Mouse (Mus musculus): ENCODE measurements around the gene Trnau1ap. TPM values are rescaled to one million over a fixed set of nuclear protein-coding genes. Genes with fewer than 3 reads are reported as not detected.

Gene Trnau1ap
- polyA plus RNA-seq, 1 experiment from 2014 or later: 80.5 TPM

GRCm38 (mm10) chr4:132352739-132353138, 23.4 kb upstream of the Trnau1ap start:
- Histone ChIP-seq H3K36me3 (peaks cover 41% of the 10 kb centered on the region), H3K4me2 (peak overlapping the region; percentile 77), H3K27me3 (no peaks in the 10 kb centered on the region), H3K27ac (peak overlapping the region; percentile 98), H3K4me3 (replicated peaks) (peak overlapping the region; percentile 83), H3K9me3 (replicated peaks) (no peaks in the 10 kb centered on the region), H3K4me1 (peaks cover 18% of the 10 kb centered on the region), H3K9ac (peak overlapping the region; percentile 89)
- WGBS: under 1% methylated on average over 14 of the region's 14 CpGs
- ATAC-seq (replicated peaks; ENCODE audit: low FRiP score): no peak

DNA sequence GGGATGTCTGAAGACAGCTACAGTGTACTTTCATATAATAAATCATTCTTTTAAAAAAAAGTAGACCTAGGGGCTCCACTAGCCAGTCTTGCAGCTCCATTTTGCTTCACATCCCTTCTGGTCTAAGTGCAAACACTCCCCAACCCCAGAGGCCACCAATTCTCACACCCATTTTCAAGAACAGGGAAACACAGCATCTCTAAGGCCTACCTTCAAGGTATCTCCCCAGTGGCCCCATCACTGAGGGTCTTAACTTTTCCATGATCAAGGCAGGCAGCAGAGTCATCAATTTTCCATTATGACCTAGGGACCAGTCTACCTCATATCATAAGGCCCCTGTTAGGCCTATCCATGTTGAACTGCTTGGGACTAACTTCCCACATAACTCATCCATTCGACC, 22.1 kb upstream of the Trnau1ap start:
- H3K4me1 ChIP-seq: peaks cover 21% of the 10 kb centered on the region
- no peak for ATAC-seq (replicated peaks; ENCODE audit: low FRiP score)
- WGBS: 31% methylated on average over 1 of the region's 1 CpGs
- peak overlapping the region; percentile 98; the same call in 1 of the 2 replicates for H3K27ac ChIP-seq
- no peaks in the 10 kb centered on the region for H3K9me3 ChIP-seq (replicated peaks)
- peak overlapping the region; percentile 77 for H3K4me2 ChIP-seq
- no peaks in the 10 kb centered on the region for H3K27me3 ChIP-seq
- peaks cover 28% of the 10 kb centered on the region for H3K36me3 ChIP-seq
- H3K9ac ChIP-seq: no peak overlapping the region; the same call in 1 of the 2 replicates
- peak overlapping the region; percentile 83 for H3K4me3 ChIP-seq (replicated peaks)

GRCm38 (mm10) chr4:132350854-132351253, 21.5 kb upstream of the Trnau1ap start:
- WGBS: 77% methylated on average over 3 of the region's 3 CpGs
- ATAC-seq (replicated peaks; ENCODE audit: low FRiP score): no peak
- Histone ChIP-seq H3K9ac (no peak overlapping the region), H3K4me2 (peak overlapping the region; percentile 77; the same call in 1 of the 2 replicates), H3K9me3 (replicated peaks) (no peaks in the 10 kb centered on the region), H3K36me3 (peaks cover 24% of the 10 kb centered on the region), H3K27ac (0 out of 2 replicates have a peak overlapping the region, but pooled peaks have one; percentile 7), H3K4me3 (replicated peaks) (0 out of 2 replicates have a peak overlapping the region, but pooled peaks have one; percentile 83), H3K27me3 (no peaks in the 10 kb centered on the region), H3K4me1 (peaks cover 23% of the 10 kb centered on the region)

- no peaks in the 10 kb centered on the region for H3K27me3 ChIP-seq
- no peak overlapping the region for H3K9ac ChIP-seq
- no peak for ATAC-seq (replicated peaks; ENCODE audit: low FRiP score)
- peaks cover 24% of the 10 kb centered on the region for H3K36me3 ChIP-seq
- H3K4me3 ChIP-seq (replicated peaks): no peak overlapping the region
- WGBS: 57% methylated on average over 2 of the region's 2 CpGs
- H3K9me3 ChIP-seq (replicated peaks): no peaks in the 10 kb centered on the region
- no peak overlapping the region for H3K4me2 ChIP-seq
- H3K4me1 ChIP-seq: peaks cover 23% of the 10 kb centered on the region
- H3K27ac ChIP-seq: peak overlapping the region; percentile 7; the same call in 1 of the 2 replicates
Observed at GRCm38 (mm10) chr4:132350123-132350740, 20.9 kb upstream of the Trnau1ap start.

GRCm38 (mm10) chr4:132349495-132350122, 20.3 kb upstream of the Trnau1ap start:
- peaks cover 26% of the 10 kb centered on the region for H3K4me1 ChIP-seq
- H3K27ac ChIP-seq: peak overlapping the region; percentile 7; the same call in 1 of the 2 replicates

DNA sequence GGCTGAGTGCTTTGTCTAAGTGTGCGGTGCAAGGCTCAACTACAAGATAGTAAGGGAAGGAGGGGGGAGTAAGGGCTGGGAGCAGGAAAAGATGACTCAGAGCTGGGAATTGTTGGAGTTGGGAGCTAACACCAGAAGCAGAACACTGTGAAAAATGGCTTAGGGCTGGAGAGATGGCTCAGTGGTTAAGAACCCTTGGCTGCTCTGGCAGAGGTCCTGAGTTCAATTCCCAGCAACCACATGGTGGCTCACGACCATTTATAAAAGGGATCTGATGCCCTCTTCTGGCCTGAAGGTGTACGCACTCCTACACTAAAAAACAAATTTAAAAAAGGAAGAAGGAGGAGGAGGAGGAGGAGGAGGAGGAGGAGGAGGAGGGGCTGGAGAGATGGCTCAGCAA, 17.3 kb upstream of the Trnau1ap start:
- peak overlapping the region; percentile 73 for H3K27ac ChIP-seq
- no peak overlapping the region for H3K4me3 ChIP-seq (replicated peaks)
- peaks cover 20% of the 10 kb centered on the region for H3K36me3 ChIP-seq
- no peak for ATAC-seq (replicated peaks; ENCODE audit: low FRiP score)
- H3K4me1 ChIP-seq: peaks cover 36% of the 10 kb centered on the region
- H3K9me3 ChIP-seq (replicated peaks): no peaks in the 10 kb centered on the region
- H3K9ac ChIP-seq: no peak overlapping the region
- no peaks in the 10 kb centered on the region for H3K27me3 ChIP-seq
- 77% methylated on average over 3 of the region's 3 CpGs for WGBS
- no peak overlapping the region for H3K4me2 ChIP-seq

More at GRCm38 (mm10) chr4:132349495-132350122, 20.3 kb upstream of the Trnau1ap start:
- H3K36me3 ChIP-seq: peaks cover 24% of the 10 kb centered on the region
- no peak overlapping the region for H3K4me2 ChIP-seq
- no peaks in the 10 kb centered on the region for H3K9me3 ChIP-seq (replicated peaks)
- WGBS: 58% methylated on average over 3 of the region's 3 CpGs
- no peaks in the 10 kb centered on the region for H3K27me3 ChIP-seq
- H3K9ac ChIP-seq: no peak overlapping the region
- ATAC-seq (replicated peaks; ENCODE audit: low FRiP score): no peak
- no peak overlapping the region for H3K4me3 ChIP-seq (replicated peaks)

DNA sequence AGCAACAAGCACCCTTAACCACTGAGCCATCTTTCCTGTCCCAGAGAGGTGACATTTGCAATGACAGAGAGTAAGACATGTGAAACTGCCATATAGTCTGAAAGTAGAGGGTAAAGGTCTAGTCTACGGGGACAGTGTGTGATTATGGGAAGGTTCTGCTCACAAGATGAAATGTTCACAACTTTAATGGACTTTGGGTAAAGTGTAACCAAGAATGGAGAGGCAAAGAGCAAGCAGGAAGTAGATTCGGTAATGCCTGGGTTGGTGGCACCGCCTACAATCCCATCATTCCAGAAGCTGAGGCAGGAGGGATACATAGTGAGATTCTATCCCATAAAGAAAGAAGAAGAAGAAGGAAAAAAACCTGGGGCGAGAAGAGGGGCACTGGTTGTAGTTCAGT, 16.9 kb upstream of the Trnau1ap start:
- Histone ChIP-seq H3K36me3 (peaks cover 16% of the 10 kb centered on the region), H3K27me3 (no peaks in the 10 kb centered on the region), H3K9ac (no peak overlapping the region), H3K4me2 (no peak overlapping the region), H3K4me1 (peaks cover 32% of the 10 kb centered on the region), H3K27ac (peak overlapping the region; percentile 73), H3K4me3 (replicated peaks) (no peak overlapping the region), H3K9me3 (replicated peaks) (no peaks in the 10 kb centered on the region)
- WGBS: 72% methylated on average over 4 of the region's 4 CpGs
- ATAC-seq (replicated peaks; ENCODE audit: low FRiP score): no peak

GRCm38 (mm10) chr4:132345843-132346212, 16.5 kb upstream of the Trnau1ap start:
- Histone ChIP-seq H3K36me3 (peaks cover 12% of the 10 kb centered on the region), H3K4me1 (peaks cover 28% of the 10 kb centered on the region), H3K9ac (no peak overlapping the region), H3K4me3 (replicated peaks) (peak overlapping the region; percentile 75), H3K4me2 (no peak overlapping the region), H3K9me3 (replicated peaks) (no peaks in the 10 kb centered on the region), H3K27me3 (no peaks in the 10 kb centered on the region), H3K27ac (peak overlapping the region; percentile 73)
- WGBS: 46% methylated on average over 5 of the region's 5 CpGs
- peak; percentile 17; the same call in 1 of the 2 replicates for ATAC-seq (replicated peaks; ENCODE audit: low FRiP score)

GRCm38 (mm10) chr4:132345135-132345842, 16.0 kb upstream of the Trnau1ap start:
- H3K9ac ChIP-seq: peak overlapping the region; percentile 85
- under 1% methylated on average over 75 of the region's 83 CpGs for WGBS
- ATAC-seq (replicated peaks; ENCODE audit: low FRiP score): peak; percentile 93
- peaks cover 28% of the 10 kb centered on the region for H3K4me1 ChIP-seq
- no peaks in the 10 kb centered on the region for H3K27me3 ChIP-seq
- peak overlapping the region; percentile 75 for H3K4me3 ChIP-seq (replicated peaks)
- peak overlapping the region; percentile 93 for H3K4me2 ChIP-seq
- no peaks in the 10 kb centered on the region for H3K9me3 ChIP-seq (replicated peaks)
- peak overlapping the region; percentile 73 for H3K27ac ChIP-seq
- peaks cover 11% of the 10 kb centered on the region for H3K36me3 ChIP-seq

GRCm38 (mm10) chr4:132344403-132345134, 15.2 kb upstream of the Trnau1ap start:
- no peaks in the 10 kb centered on the region for H3K9me3 ChIP-seq (replicated peaks)
- WGBS: 5% methylated on average over 13 of the region's 13 CpGs
- peaks cover 13% of the 10 kb centered on the region for H3K36me3 ChIP-seq
- H3K27me3 ChIP-seq: no peaks in the 10 kb centered on the region
- H3K4me1 ChIP-seq: peaks cover 28% of the 10 kb centered on the region
- peak overlapping the region; percentile 93 for H3K4me2 ChIP-seq
- H3K4me3 ChIP-seq (replicated peaks): peak overlapping the region; percentile 75
- H3K9ac ChIP-seq: peak overlapping the region; percentile 85
- no peak overlapping the region for H3K27ac ChIP-seq
- no peak for ATAC-seq (replicated peaks; ENCODE audit: low FRiP score)

DNA sequence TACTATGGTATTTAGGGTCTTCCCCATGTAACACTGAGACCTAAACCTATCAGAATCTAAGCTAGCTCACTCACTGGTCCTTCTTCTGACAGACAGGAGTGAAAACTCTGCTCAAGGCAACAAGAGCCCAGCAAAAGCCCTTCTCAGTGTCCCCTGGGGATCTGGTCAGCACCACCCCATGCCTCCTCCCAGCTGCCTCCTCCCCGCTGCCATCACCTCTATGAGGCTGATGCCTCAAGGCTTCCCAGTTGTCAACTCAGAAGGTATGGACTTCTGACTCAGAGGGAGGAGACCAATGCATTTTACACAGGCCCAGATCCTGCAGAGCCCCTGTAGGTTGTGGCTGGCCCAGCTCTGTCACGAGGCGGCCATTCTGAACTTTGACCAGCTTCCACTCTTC, 12.1 kb upstream of the Trnau1ap start:
- no peaks in the 10 kb centered on the region for H3K27me3 ChIP-seq
- H3K4me3 ChIP-seq (replicated peaks): no peak overlapping the region
- 86% methylated on average over 3 of the region's 3 CpGs for WGBS
- no peak overlapping the region for H3K9ac ChIP-seq
- peaks cover 43% of the 10 kb centered on the region for H3K36me3 ChIP-seq
- peaks cover 26% of the 10 kb centered on the region for H3K4me1 ChIP-seq
- H3K27ac ChIP-seq: no peak overlapping the region
- H3K4me2 ChIP-seq: no peak overlapping the region
- ATAC-seq (replicated peaks; ENCODE audit: low FRiP score): no peak
- H3K9me3 ChIP-seq (replicated peaks): no peaks in the 10 kb centered on the region
